Mouse (Mus musculus) frontal cortex, adult (tissue): Measurements from ENCODE around the gene Fndc8.

Source experiments
- ATAC-seq: cut with Nextera tagmentation; 2 replicates; pipeline ENCODE4 v1.9.2; 2017; ENCODE audit warnings: mild to moderate bottlenecking, moderate library complexity, mixed read lengths; ENCODE audit not compliant: low TSS enrichment

The Fndc8 gene

DNA sequence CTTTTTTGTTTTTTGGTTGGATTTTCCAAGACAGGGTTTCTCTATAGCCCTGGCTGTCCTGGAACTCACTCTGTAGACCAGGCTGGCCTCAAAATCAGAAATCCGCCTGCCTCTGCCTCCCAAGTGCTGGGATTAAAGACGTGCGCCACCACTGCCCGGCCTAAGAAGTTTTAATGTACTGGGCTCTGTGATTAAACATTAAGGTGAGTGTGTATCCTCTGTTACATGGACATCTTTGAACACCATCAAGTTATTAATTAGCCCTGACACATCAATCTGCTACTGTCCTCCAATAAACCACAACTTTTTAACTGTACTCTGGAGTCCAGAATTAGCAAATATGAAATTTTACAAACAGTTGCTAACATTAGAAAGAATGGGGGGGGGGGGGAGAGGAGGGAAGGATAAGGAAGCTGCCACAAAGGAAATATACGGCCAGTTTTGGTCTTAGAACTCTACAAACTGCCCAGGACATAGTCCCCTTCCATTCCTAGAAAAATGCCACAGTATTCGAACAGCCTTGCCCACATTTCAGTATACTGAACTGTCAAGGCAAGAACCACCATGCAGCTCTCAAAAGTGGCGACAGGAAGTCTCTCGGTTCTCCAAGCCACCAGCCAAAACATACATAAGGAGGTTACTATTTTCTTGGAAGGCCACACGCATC is 22.3 kb upstream of the Fndc8 start:
- peak; percentile 15; the same call in 1 of the 2 replicates for ATAC-seq

DNA sequence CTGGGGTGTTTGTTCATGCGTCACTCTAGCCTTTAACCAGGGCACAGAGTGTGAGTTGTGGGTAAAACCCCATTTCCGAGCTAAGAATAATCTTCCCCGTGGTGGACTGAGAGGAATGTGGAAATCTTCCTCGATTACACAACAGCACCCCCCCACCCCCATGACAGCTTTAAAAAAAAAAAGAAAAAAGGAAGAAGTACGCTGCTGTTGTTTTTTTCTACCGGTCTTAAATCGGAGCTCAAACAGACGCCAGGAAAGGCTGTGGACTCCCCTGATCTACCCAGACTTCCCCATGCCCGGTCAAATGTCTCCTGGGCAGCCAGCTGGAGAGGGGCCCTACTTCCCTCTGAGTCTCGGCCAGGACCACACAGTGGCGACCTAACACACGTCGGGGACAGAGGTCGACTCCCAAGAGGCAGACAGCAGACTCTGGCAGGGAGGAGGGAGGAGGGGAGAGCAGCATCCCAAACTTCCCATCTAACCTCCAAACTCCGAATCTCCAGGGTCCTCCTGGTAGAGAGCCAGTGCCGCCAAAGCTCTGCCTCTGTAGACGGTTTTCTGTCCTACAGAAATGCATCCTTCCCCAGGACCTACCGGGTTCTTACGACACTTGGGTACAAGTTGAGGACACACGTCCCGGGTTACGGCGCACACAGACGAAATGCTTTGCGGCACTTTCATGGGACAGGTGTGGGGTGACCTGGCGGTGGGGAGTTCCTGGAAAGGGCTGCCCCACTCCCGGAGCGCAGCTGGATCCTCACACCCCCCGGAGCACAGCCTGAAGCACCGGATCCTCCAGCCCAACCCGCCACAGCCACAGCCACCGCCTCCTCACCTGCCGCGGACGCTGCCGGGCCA is 21.5 kb upstream of the Fndc8 start:
- ATAC-seq: peak; percentile 51

- peak; percentile 85 for ATAC-seq
These were observed 20.9 kb upstream of the Fndc8 start, which contains the start of gene Rffl for GRCm38 (mm10) chr11:82871031-82871446. TSS of gene Rffl (minus strand) at chr11:82871210.

DNA sequence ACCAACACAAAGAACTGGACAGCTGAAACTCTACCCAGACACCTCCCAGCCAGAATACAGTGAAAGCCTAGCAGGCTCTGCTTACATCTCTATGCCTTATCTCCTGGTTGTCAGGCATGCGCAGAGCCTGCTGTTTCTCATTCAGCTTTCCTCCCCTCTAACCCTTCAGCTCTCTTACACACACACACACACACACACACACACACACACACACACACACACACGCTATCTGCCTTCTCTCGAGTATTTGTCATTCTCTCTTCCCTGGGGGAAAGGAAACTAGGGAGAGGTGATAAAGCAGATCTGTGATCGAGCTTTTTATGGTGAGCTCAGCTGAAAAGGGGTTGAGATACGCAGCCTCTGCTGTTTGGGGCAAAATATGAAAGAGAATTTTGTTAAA is 17.0 kb upstream of the Fndc8 start:
- ATAC-seq: no peak

DNA sequence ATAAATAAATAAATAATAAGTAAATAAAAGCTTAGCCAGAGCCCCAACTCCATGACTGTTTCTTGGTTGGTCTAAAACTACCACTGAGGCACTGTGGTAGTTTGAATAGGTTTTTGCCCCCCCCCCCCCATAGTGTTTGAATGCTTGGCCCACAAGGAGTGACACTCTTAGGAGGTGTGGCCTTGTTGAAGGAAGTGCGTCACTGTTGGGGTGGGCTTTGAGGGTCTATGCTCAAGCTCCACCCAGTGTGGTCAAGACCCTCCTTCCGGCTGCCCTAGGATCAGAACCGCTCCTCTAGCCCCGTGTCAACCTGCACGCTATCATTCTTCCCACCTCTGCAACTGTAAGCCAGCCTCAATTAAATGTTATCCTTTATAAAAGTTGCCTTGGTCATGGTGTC is 16.3 kb upstream of the Fndc8 start:
- ATAC-seq: no peak

GRCm38 (mm10) chr11:82877726-82878344 is 14.1 kb upstream of the Fndc8 start:
- no peak for ATAC-seq

DNA sequence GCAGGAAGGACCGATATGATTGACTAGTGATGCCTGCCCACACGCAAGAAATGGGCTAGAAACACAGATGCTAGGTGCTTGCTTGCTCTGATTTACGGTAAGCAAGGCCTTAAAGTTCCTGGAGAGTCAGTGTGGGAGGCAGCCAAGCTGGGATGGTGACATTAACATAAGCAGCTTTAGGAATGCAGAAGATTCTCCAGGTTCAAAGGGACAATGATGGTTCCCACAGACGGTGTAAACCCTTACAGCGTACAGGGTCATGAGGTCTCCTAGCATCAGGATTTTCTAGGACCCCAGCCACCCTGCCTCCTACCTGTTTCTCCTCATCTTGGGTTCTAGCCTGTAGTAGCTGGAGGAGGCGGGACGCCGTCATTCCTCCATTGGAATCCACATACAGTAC is 8.7 kb upstream of the Fndc8 start:
- peak; percentile 34; the same call in 1 of the 2 replicates for ATAC-seq

GRCm38 (mm10) chr11:82886559-82886958 is 5.4 kb upstream of the Fndc8 start:
- ATAC-seq: no peak

- ATAC-seq: no peak
These were observed 3.4 kb upstream of the Fndc8 start for GRCm38 (mm10) chr11:82888491-82888946.

GRCm38 (mm10) chr11:82889524-82890341 is 2.2 kb upstream of the Fndc8 start:
- peak; percentile 55 for ATAC-seq

GRCm38 (mm10) chr11:82890342-82890762 is 1.6 kb upstream of the Fndc8 start, which contains the start of gene Rad51d:
TSS of gene Rad51d (minus strand) at chr11:82890614.
- peak; percentile 96 for ATAC-seq

DNA sequence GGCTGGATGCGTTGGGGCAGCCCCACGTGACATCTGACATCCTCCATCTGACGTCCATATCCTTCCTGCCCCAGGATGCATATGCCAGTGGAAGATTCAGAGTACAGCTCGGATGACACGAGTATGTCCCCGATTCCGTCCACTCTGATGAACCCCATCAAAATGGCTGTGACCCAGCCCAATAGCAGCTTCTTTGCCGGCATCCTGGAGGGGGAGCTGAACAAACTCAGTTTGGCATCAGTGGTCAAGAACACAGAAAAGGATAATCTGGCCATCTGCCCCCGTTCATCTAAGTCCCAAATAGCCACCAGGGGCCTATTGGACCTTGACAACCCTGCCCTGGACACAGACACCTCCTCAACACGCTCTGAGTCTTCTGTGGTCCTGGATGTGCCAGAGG is 5.6 kb downstream of the Fndc8 start:
- no peak for ATAC-seq

GRCm38 (mm10) chr11:82899720-82900119 is 7.8 kb downstream of the Fndc8 start:
- no peak for ATAC-seq

DNA sequence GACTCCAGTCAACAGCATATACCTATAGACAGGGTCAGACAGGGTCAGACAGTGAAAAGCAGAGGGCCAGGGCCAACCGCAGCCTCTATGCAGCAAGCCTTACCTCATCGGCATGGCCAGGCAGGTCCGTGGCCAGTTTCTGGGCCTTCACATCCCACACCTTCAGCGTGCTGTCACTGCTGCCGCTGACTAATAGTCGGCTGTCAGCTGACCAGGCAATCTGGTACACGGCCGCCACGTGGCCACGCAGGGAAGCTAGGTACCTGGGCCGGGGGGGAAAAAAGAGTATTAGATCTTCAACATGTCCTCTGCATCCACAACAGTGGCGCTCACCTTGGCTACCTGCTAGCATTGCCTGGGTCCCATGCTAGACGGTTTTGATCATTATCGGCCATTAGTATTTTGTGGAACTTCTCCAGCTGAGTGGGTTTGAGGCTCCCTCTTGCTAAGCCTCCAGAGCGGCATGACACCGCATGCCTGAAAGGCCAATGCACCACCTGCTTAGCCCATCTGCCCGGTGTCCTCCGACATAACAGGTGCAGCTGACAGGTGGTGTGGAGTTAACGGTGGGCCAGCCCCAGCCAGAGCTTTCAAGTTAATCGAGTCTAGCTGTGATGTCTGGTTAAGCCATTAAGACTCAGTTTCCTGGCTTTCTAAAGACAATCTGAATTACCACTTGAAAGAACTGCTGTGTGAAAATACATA is 9.8 kb downstream of the Fndc8 start:
- ATAC-seq: no peak

DNA sequence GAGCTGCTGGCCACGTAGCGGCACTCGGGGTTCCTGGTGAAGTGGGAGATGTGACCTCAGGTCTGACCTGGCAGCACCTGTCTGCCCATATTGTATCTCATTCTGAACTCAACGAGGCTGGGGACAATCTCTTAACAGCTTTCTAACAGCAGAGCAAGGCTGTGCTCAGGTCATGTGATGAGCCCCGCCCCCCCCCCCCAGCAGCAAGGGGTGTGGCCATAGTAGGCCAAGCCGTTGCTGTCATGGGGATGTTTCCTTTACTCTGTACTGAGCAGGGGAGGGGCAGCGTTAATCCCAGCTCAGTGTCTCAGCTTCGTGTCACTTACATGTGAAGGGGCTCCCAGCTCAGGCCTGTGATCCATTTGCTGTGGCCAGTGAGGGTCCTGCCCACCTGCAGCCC is 13.0 kb downstream of the Fndc8 start:
- ATAC-seq: no peak

- no peak for ATAC-seq
These were observed 13.9 kb downstream of the Fndc8 start for GRCm38 (mm10) chr11:82905816-82906215.

GRCm38 (mm10) chr11:82907651-82908607 is 16.0 kb downstream of the Fndc8 start, which contains the start of gene Nle1:
TSS of gene Nle1 (minus strand) at chr11:82908411.
- ATAC-seq: peak; percentile 97

- no peak for ATAC-seq
These were observed 16.7 kb downstream of the Fndc8 start for GRCm38 (mm10) chr11:82908608-82908989.

- ATAC-seq: no peak
These were observed 18.3 kb downstream of the Fndc8 start, which contains the start of gene Unc45b for GRCm38 (mm10) chr11:82910250-82910649. TSS of gene Unc45b (plus strand) at chr11:82910550.
